Mouse (Mus musculus): ENCODE measurements around the gene Casr.

The Casr gene

GRCm38 (mm10) chr16:36561386-36562338 is at the start of gene Casr:
Gene Casr, minus strand, starts transcription at chr16:36562141.
- no peak for DNase-seq (ENCODE audit: low read depth, low spot score)
- Histone ChIP-seq H3K27me3 (ENCODE audit: control insufficient read depth, insufficient read depth, low read length, poor library complexity, severe bottlenecking) (no peaks in the 10 kb centered on the region), H3K36me3 (ENCODE audit: control insufficient read depth, insufficient read depth, low read length, poor library complexity, severe bottlenecking) (no peaks in the 10 kb centered on the region)

- DNase-seq (ENCODE audit: low read depth, low spot score) = no peak
- Histone ChIP-seq H3K36me3 (ENCODE audit: control insufficient read depth, insufficient read depth, low read length, poor library complexity, severe bottlenecking) (no peaks in the 10 kb centered on the region; the same call in 1 of the 2 replicates), H3K27me3 (ENCODE audit: control insufficient read depth, insufficient read depth, low read length, poor library complexity, severe bottlenecking) (no peaks in the 10 kb centered on the region)
Observed at GRCm38 (mm10) chr16:36602632-36603031, 40.7 kb upstream of the Casr start.

GRCm38 (mm10) chr16:36598265-36598664 is 36.3 kb upstream of the Casr start:
- Histone ChIP-seq H3K27me3 (ENCODE audit: control insufficient read depth, insufficient read depth, low read length, poor library complexity, severe bottlenecking) (no peaks in the 10 kb centered on the region), H3K36me3 (ENCODE audit: control insufficient read depth, insufficient read depth, low read length, poor library complexity, severe bottlenecking) (no peaks in the 10 kb centered on the region)
- DNase-seq (ENCODE audit: low read depth, low spot score) = peak; percentile 63

GRCm38 (mm10) chr16:36596671-36597410 is 34.9 kb upstream of the Casr start:
- Histone ChIP-seq H3K27me3 (ENCODE audit: control insufficient read depth, insufficient read depth, low read length, poor library complexity, severe bottlenecking) (no peaks in the 10 kb centered on the region), H3K36me3 (ENCODE audit: control insufficient read depth, insufficient read depth, low read length, poor library complexity, severe bottlenecking) (no peaks in the 10 kb centered on the region)
- no peak for DNase-seq (ENCODE audit: low read depth, low spot score)

DNA sequence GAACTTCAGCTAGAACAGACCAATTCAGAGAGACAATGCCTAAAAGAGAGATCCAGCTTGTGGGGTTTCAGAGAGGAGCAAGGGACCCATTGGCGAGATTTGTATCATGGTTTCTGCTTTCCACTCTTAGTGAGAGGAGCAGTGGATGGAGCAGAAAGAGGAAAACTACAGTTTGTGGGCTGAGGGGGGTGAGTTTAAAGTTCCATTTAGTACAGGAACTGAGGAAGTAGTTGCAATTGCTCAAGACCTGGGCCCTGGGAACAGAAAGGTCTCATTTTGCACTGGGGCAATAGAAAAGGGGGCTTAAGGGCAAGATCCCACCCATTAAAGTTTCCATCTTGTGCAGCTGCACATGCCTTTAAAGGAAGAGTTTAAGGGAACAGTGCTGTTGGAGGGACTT is 28.0 kb upstream of the Casr start:
- no peaks in the 10 kb centered on the region for H3K36me3 ChIP-seq (ENCODE audit: control insufficient read depth, insufficient read depth, low read length, poor library complexity, severe bottlenecking)
- H3K27me3 ChIP-seq (ENCODE audit: control insufficient read depth, insufficient read depth, low read length, poor library complexity, severe bottlenecking) = no peaks in the 10 kb centered on the region
- DNase-seq (ENCODE audit: low read depth, low spot score) = no peak

- peak; percentile 54 for DNase-seq (ENCODE audit: low read depth, low spot score)
- Histone ChIP-seq H3K27me3 (ENCODE audit: control insufficient read depth, insufficient read depth, low read length, poor library complexity, severe bottlenecking) (no peaks in the 10 kb centered on the region), H3K36me3 (ENCODE audit: control insufficient read depth, insufficient read depth, low read length, poor library complexity, severe bottlenecking) (no peaks in the 10 kb centered on the region)
Observed at GRCm38 (mm10) chr16:36587971-36588370, 26.0 kb upstream of the Casr start.

DNA sequence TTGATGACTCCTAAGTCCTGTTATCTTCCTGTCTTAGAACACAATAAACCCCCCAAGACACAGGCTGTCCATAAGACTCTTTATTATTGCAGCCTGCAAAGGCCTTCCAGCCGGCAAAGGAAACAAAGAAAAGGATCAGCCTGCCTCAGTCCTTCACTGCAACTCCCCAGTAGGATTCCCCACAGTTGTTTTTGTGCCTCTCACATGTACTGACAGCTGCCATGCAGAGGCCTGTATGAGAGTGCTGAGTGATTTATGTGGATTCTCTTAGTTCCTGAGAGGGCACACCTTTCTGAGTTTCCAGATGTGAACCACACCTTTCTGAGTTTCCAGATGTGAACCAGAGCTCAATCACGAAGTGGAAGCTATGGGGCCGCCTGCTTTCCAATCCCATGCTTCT is 20.1 kb upstream of the Casr start:
- Histone ChIP-seq H3K27me3 (ENCODE audit: control insufficient read depth, insufficient read depth, low read length, poor library complexity, severe bottlenecking) (no peaks in the 10 kb centered on the region), H3K36me3 (ENCODE audit: control insufficient read depth, insufficient read depth, low read length, poor library complexity, severe bottlenecking) (no peaks in the 10 kb centered on the region)

DNA sequence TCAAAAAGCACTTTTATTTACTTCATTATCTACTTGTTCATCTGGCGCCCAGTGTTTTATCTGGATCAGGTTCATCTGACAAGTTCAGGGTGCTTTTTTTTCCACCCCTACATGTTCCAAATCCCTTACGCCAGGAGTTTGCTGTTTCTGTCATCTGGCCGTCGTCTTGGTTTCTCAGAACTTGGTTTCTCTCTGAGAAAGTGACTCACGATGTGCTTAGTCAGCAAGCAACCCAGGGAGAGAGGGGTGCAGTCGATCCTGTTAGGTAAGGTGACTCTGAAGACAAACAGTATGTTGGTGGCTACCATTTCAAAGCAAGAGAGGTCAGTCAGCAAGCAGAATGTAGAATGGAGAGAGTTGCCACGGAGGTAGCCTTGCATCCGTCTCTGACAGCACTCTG is 10.0 kb upstream of the Casr start:
- no peaks in the 10 kb centered on the region for H3K27me3 ChIP-seq (ENCODE audit: control insufficient read depth, insufficient read depth, low read length, poor library complexity, severe bottlenecking)
- H3K36me3 ChIP-seq (ENCODE audit: control insufficient read depth, insufficient read depth, low read length, poor library complexity, severe bottlenecking) = no peaks in the 10 kb centered on the region
- DNase-seq (ENCODE audit: low read depth, low spot score) = no peak

More for the DNA sequence above, 20.1 kb upstream of the Casr start:
- DNase-seq (ENCODE audit: low read depth, low spot score) = no peak

DNA sequence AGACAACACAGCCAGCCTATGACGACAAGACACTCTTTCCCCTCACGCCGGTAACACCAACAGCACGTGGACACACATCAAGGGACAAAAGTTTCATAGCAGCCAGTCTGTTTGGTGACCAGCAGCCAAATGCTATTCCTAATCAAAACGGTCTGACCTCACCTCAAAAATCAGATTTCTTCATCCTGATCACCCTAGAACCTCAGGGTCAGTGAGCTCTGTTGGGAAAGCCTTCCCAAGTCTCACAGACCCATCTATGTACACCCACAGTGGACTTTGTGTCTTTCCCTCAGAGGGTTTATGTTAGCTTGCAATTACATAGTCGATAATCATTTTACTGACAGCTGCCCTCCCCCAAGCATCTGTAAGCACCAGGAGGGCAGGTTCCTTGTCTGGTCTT is 2.4 kb downstream of the Casr start:
- DNase-seq (ENCODE audit: low read depth, low spot score) = no peak
- Histone ChIP-seq H3K36me3 (ENCODE audit: control insufficient read depth, insufficient read depth, low read length, poor library complexity, severe bottlenecking) (no peaks in the 10 kb centered on the region), H3K27me3 (ENCODE audit: control insufficient read depth, insufficient read depth, low read length, poor library complexity, severe bottlenecking) (no peaks in the 10 kb centered on the region)

DNA sequence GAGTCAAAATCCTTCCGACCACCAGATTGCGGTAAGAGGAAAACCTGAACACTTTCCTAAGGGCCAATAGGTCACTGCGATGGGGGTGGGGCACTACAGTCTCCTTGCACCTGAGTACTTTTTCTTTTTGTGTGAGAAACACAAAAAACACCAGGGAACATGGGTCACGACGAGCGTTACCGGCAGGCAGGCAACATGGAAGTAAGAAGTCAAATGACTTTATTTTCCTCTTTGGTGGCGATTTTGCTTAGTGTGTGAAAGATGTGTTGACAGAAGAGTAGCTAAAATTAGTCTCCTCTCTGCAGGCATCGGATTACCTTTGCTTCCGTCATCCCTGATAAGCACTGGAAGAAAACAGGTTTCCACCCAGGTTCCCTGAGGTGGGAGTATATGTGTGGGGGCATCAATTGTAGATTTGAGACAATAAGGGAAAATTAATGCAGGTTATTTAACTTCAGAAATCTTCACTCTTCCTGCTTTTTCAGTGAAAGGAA is 6.2 kb downstream of the Casr start:
- Histone ChIP-seq H3K36me3 (ENCODE audit: control insufficient read depth, insufficient read depth, low read length, poor library complexity, severe bottlenecking) (no peaks in the 10 kb centered on the region), H3K27me3 (ENCODE audit: control insufficient read depth, insufficient read depth, low read length, poor library complexity, severe bottlenecking) (no peaks in the 10 kb centered on the region)
- no peak for DNase-seq (ENCODE audit: low read depth, low spot score)

GRCm38 (mm10) chr16:36553624-36554023 is 8.3 kb downstream of the Casr start:
- Histone ChIP-seq H3K36me3 (ENCODE audit: control insufficient read depth, insufficient read depth, low read length, poor library complexity, severe bottlenecking) (no peaks in the 10 kb centered on the region), H3K27me3 (ENCODE audit: control insufficient read depth, insufficient read depth, low read length, poor library complexity, severe bottlenecking) (no peaks in the 10 kb centered on the region)
- DNase-seq (ENCODE audit: low read depth, low spot score) = peak; percentile 39

DNA sequence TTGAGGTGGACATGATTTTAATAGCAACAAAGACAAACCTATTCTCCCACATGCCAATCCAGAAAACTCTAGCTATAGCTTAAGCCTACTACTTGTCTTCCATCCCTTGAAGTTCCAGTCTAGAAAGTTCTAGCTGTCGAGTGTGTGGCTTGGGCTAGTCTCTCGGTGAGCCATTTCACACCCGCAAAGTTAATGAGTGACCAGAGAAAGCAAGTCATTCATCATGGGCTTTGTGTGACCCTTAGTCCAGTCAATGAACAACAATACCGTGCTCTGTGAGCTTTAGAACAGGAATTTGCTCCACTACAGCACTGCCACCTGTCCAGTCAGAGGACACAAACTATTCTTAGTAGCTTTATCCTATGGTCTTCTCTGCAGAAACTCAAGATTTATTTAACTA is 16.6 kb downstream of the Casr start:
- Histone ChIP-seq H3K36me3 (ENCODE audit: control insufficient read depth, insufficient read depth, low read length, poor library complexity, severe bottlenecking) (no peaks in the 10 kb centered on the region), H3K27me3 (ENCODE audit: control insufficient read depth, insufficient read depth, low read length, poor library complexity, severe bottlenecking) (no peaks in the 10 kb centered on the region; the same call in 1 of the 2 replicates)
- no peak for DNase-seq (ENCODE audit: low read depth, low spot score)

DNA sequence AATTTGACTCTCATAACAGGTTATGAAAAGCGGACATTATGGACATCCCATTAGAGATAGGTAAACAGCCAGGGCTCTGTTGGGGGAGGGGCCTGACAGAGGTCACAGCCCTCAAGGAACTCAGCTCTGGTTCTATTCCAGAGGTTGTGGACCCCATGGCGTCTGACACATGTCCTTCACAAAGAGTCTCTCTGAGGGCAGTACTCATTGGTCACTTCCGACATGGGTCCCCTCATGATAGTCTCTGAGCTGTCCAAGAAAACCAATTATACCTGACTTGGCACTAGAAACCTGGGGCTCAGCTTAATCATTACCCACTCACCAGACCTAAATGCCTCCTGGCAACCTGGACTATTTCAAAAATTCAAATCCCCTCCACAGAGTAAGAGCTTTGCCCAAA is 18.9 kb downstream of the Casr start:
- Histone ChIP-seq H3K36me3 (ENCODE audit: control insufficient read depth, insufficient read depth, low read length, poor library complexity, severe bottlenecking) (no peaks in the 10 kb centered on the region), H3K27me3 (ENCODE audit: control insufficient read depth, insufficient read depth, low read length, poor library complexity, severe bottlenecking) (no peaks in the 10 kb centered on the region; the same call in 1 of the 2 replicates)
- no peak for DNase-seq (ENCODE audit: low read depth, low spot score)

DNA sequence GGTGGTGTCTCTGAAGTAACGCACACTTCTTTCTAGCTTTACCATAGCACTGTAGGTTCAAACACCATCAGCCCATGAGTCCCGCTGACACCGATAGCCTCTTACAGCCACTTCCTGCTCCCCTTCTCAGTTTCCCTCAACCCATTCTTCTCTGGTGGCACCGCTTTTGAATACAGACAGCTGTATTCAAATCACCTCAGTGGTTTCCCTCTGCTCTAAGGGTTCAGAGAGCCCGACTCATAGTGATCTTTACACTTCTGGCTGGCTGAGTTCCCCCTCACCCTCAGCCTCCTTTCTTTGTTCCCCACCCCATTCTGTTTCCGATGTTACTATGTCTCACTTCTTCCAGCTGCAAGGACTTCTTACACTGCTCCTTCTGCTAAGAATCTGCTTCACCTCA is 21.1 kb downstream of the Casr start:
- H3K36me3 ChIP-seq (ENCODE audit: control insufficient read depth, insufficient read depth, low read length, poor library complexity, severe bottlenecking) = no peaks in the 10 kb centered on the region
- peak; percentile 5 for DNase-seq (ENCODE audit: low read depth, low spot score)
- no peaks in the 10 kb centered on the region for H3K27me3 ChIP-seq (ENCODE audit: control insufficient read depth, insufficient read depth, low read length, poor library complexity, severe bottlenecking)

All from splenic B cell, adult 2 months (primary cell).